Mouse (Mus musculus): ENCODE data around the gene Zfp944.
"Not testable (repeated sequence)": the region's sequence is repeated elsewhere in the genome, so short reads cannot be mapped to it uniquely, and the experiment has no call there.

Gene Zfp944

DNA sequence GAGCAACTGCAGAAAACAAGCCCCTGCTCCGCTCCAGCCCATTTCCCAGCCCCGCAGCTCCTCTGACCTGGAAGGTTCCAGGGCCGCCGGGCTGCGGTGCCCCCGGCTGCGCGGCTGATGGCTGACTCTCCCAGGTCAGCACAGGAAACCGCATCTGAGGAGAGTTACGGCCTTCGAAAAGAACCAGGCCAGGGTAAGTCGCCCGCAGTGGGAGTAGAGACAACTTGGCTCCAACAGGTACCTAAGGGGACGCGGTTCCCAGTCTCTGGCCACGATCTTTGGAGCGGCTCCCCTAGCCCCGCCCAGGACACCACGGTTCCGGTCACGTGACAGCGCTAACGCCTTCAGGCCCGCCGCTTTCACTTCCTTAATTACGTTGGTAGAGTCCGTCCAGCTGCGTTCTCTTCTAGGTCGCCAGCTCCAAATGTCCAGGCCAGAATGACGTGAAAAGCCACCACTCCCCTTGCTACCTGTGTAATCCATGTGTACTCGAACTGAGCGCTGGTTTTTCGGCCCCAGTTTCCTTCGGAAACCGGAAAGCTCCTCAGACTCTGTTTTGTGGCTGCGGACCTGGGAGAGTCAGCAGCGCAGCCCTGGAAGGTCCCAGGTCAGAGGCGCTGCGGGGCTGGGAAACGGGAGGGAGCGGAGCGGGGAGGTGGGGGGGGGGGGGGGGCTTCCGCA, at the start of gene Zfp944, which contains the start of gene Zfp758:
TSS of gene Zfp944 (minus strand) at position 300 of the 681 bp plus-strand sequence.
TSS of gene Zfp758 (plus strand) at position 353 of the 681 bp plus-strand sequence.
- DNase-seq (ENCODE audit: low spot score in 2 of 2) = peak in 1 of 2 experiments; percentile 29

DNA sequence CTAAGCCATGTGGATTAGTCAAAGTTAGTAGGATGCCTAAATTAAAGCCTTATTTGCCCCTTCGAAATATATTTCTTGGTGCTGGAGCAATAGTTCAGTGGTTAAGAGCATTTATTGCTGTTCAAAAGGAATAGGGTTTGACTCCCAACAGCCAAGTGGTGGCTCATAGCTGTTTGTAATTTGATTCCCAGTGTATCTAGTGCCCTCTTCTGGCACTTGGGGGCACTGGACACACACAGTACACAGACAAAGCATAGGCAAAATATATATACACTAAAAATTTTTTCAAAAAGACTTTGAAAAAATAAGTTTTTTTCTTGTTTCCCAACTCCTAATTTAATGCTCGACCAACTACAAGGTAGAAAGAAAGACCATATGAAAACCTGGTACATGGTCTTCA, 49.6 kb upstream of the Zfp944 start:
- DNase-seq (ENCODE audit: low spot score in 2 of 2) = no peak

- no peak for DNase-seq (ENCODE audit: low spot score in 2 of 2)
These were observed 2.7 kb upstream of the Zfp944 start for GRCm38 (mm10) chr17:22363895-22364294.

- no peak for DNase-seq (ENCODE audit: low spot score in 2 of 2)
These were observed 628 bp downstream of the Zfp944 start for GRCm38 (mm10) chr17:22360572-22360971.

- DNase-seq (ENCODE audit: low spot score in 2 of 2) = peak in 1 of 2 experiments; percentile 20
These were observed 8.4 kb downstream of the Zfp944 start for GRCm38 (mm10) chr17:22352794-22353193.

- not testable (repeated sequence) for DNase-seq (ENCODE audit: low spot score in 2 of 2)
These were observed 46.0 kb downstream of the Zfp944 start for GRCm38 (mm10) chr17:22315247-22315646.

DNA sequence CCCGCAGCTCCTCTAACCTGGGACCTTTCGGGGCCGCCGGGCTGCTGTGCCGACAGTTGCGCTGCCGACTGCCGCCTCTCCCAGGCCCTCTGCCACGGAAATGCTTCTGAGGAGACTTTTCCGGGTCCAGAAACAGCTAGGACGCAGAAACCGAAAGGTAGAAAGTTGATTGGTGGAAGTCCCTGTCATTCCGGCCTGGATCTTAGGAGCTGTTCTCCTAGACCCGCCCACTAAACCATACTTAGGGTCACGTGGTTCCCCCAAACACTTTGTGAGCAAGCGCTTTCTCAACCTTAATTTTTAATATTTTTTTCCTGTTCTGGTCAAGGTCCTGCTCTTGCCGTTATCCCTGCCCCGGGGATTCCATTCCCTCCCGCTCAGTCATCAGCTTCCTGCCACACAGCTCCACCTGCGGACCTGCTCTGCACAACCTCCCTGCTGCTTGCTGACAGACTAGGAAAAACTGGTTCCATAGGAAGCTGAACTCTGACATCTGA, 46.4 kb downstream of the Zfp944 start, which contains the start of gene CT030661.1:
TSS of gene CT030661.1 (minus strand) at position 108 of the 497 bp plus-strand sequence.
- peak; percentile 88 to 91 for DNase-seq (ENCODE audit: low spot score in 2 of 2)

- not testable (repeated sequence) for DNase-seq (ENCODE audit: low spot score in 2 of 2)
These were observed 47.0 kb downstream of the Zfp944 start for GRCm38 (mm10) chr17:22314219-22314618.
